Mouse (Mus musculus) midbrain, postnatal 0 days (tissue): ENCODE measurements at regions not wholly inside any gene's neighbourhood (a gene's known extent, or its start where the extent isn't known, plus 50 kb on each side); places are given as distances from the start of the nearest gene placed in this dataset.

Source experiments
- ATAC-seq: fragments of 200-750 bp; cut with Nextera tagmentation; 2 replicates; pipeline ENCODE4 v1.8.0; 2017; ENCODE audit warnings: moderate number of reproducible peaks, mild to moderate bottlenecking, moderate TSS enrichment, moderate library complexity; ENCODE audit not compliant: low FRiP score
- DNase-seq: peaks from one replicate; pipeline ENCODE4 v3.0.0-alpha.2; 2015; ENCODE audit warnings: low spot score
- H3K27ac ChIP-seq: fragments of 300-500 bp; sonication (generic); 2 replicates; pipeline ENCODE4 v1.5.1; 2014; ENCODE audit warnings: low read depth, mild to moderate bottlenecking, low read length, mixed read lengths
- H3K27me3 ChIP-seq: fragments of 300-500 bp; sonication (generic); 2 replicates; pipeline ENCODE4 v1.6.1; 2014; ENCODE audit warnings: low read length, control low read depth, mixed read lengths; ENCODE audit not compliant: insufficient read depth
- H3K36me3 ChIP-seq: fragments of 300-500 bp; sonication (generic); 2 replicates; pipeline ENCODE4 v1.6.1; 2014; ENCODE audit warnings: low read length, control low read depth, mixed read lengths; ENCODE audit not compliant: insufficient read depth
- H3K4me1 ChIP-seq: fragments of 300-500 bp; sonication (generic); 2 replicates; pipeline ENCODE4 v1.6.1; 2014; ENCODE audit warnings: mild to moderate bottlenecking, control low read depth, antibody characterized with exemption, low read length, mixed read lengths; ENCODE audit not compliant: insufficient read depth
- H3K4me2 ChIP-seq: fragments of 300-500 bp; sonication (generic); 2 replicates; pipeline ENCODE4 v1.6.1; 2014; ENCODE audit warnings: low read depth, mild to moderate bottlenecking, low read length, mixed read lengths; ENCODE audit not compliant: poor library complexity, severe bottlenecking
- H3K4me3 ChIP-seq: fragments of 300-500 bp; sonication (generic); 2 replicates; pipeline ENCODE4 v1.5.1; 2014; ENCODE audit warnings: low read depth, mild to moderate bottlenecking, low read length, moderate library complexity
- H3K9ac ChIP-seq: fragments of 300-500 bp; sonication (generic); replicated peaks from 2 replicates; pipeline ENCODE4 v1.6.1; 2014; ENCODE audit warnings: mild to moderate bottlenecking, low read length, moderate library complexity, mixed read lengths; ENCODE audit not compliant: poor library complexity, severe bottlenecking
- H3K9me3 ChIP-seq: fragments of 300-500 bp; sonication (generic); 2 replicates; pipeline ENCODE4 v1.6.1; 2016; ENCODE audit warnings: low read length, control low read depth
- CTCF ChIP-seq: IDR thresholded peaks from 2 replicates; pipeline ENCODE4 v1.5.1; 2016; ENCODE audit warnings: antibody characterized with exemption, mild to moderate bottlenecking
- WGBS: fragments of 180-500 bp; shearing (Covaris S2); extraction: QIAGEN DNeasy Blood & Tissue Kit; methylation state at CpG from one replicate; pipeline ENCODE4 v1.1.7; 2014; 5-methylcytosine and 5-hydroxymethylcytosine counted together

GRCm38 (mm10) chr3:115804616-115805015 lies 83.0 kb upstream of the Dph5 start:
- no peaks in the 10 kb centered on the region for H3K36me3 ChIP-seq
- no peaks in the 10 kb centered on the region for H3K27me3 ChIP-seq
- no peak overlapping the region for H3K27ac ChIP-seq
- no peak for TF ChIP-seq CTCF
- H3K4me3 ChIP-seq: no peak overlapping the region
- no peaks in the 10 kb centered on the region for H3K9me3 ChIP-seq
- H3K4me1 ChIP-seq: no peaks in the 10 kb centered on the region
- no peak overlapping the region for H3K9ac ChIP-seq
- ATAC-seq (no peak), DNase-seq (no peak)
- WGBS: 72% methylated on average over 3 of the region's 3 CpGs
- no peak overlapping the region for H3K4me2 ChIP-seq

DNA sequence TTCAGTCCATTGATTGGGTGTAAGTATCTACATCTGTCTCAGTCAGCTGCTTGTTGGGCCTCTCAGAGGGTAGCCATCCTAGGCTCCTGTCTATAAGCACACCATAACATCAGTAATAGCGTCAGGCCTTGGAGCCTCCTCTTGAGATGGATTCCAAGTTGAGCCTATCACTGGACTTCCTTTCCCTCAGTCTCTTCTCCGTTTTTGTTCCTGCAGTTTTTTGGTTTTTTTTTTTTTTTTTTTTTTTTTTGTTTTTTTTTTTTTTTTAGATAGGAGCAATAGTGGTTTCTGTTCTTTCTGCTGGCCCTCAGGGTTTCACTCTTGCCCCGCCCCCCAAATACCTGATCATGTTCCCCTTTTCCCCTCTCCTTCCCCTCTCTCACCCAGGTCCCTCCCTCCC lies 80.6 kb upstream of the Dph5 start:
- no peaks in the 10 kb centered on the region for H3K27me3 ChIP-seq
- no peaks in the 10 kb centered on the region for H3K4me1 ChIP-seq
- ATAC-seq: no peak
- 85% methylated on average over 3 of the region's 3 CpGs for WGBS
- no peaks in the 10 kb centered on the region for H3K9me3 ChIP-seq
- no peak overlapping the region for H3K4me3 ChIP-seq
- no peak for DNase-seq
- no peak overlapping the region for H3K27ac ChIP-seq
- H3K4me2 ChIP-seq: no peak overlapping the region
- H3K9ac ChIP-seq: no peak overlapping the region
- no peak for TF ChIP-seq CTCF
- H3K36me3 ChIP-seq: no peaks in the 10 kb centered on the region

- H3K36me3 ChIP-seq: no peaks in the 10 kb centered on the region
- DNase-seq (no peak), ATAC-seq (no peak)
- H3K4me2 ChIP-seq: no peak overlapping the region
- no peak overlapping the region for H3K27ac ChIP-seq
- H3K4me1 ChIP-seq: 0 out of 2 replicates have a peak, but pooled peaks cover 3% of the 10 kb centered on the region
- no peaks in the 10 kb centered on the region for H3K27me3 ChIP-seq
- H3K4me3 ChIP-seq: no peak overlapping the region
- 65% methylated on average over 4 of the region's 4 CpGs for WGBS
- no peak for TF ChIP-seq CTCF
- H3K9ac ChIP-seq: no peak overlapping the region
- no peaks in the 10 kb centered on the region for H3K9me3 ChIP-seq
These were observed 72.5 kb upstream of the Dph5 start for GRCm38 (mm10) chr3:115815168-115815567.

- Histone ChIP-seq H3K9ac (no peak overlapping the region), H3K4me3 (no peak overlapping the region), H3K27me3 (no peaks in the 10 kb centered on the region), H3K4me1 (0 out of 2 replicates have a peak, but pooled peaks cover 3% of the 10 kb centered on the region), H3K27ac (no peak overlapping the region), H3K36me3 (no peaks in the 10 kb centered on the region), H3K9me3 (no peaks in the 10 kb centered on the region), H3K4me2 (no peak overlapping the region)
- TF ChIP-seq CTCF: no peak
- ATAC-seq (no peak), DNase-seq (no peak)
- 79% methylated on average over 12 of the region's 12 CpGs for WGBS
These were observed 72.0 kb upstream of the Dph5 start for GRCm38 (mm10) chr3:115815571-115816156.

GRCm38 (mm10) chr3:115816328-115817160 lies 71.1 kb upstream of the Dph5 start:
- Histone ChIP-seq H3K9me3 (no peaks in the 10 kb centered on the region), H3K27me3 (no peaks in the 10 kb centered on the region), H3K4me1 (0 out of 2 replicates have a peak, but pooled peaks cover 3% of the 10 kb centered on the region), H3K4me3 (no peak overlapping the region), H3K27ac (no peak overlapping the region), H3K9ac (no peak overlapping the region), H3K36me3 (no peaks in the 10 kb centered on the region), H3K4me2 (no peak overlapping the region)
- ATAC-seq (no peak), DNase-seq (no peak)
- 86% methylated on average over 6 of the region's 6 CpGs for WGBS
- TF ChIP-seq CTCF: no peak

DNA sequence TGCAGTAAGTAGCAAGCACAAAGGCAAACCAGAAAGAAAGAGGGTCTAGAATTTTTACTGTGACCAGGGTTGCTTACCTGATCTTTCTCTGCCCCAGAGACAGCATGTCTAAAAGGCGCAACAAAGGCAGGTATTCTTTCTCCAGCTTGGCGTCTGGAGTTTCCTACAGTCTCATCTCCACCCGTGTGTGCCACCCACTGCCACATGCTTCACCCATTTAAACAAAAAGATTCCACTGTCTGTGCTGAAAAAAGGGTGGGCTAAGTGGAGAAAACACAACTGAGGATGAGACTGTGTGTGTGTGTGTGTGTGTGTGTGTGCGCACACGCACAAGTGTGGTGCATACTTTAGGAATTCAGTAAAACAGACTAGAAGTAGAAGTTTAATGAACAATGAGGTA lies 69.9 kb upstream of the Dph5 start:
- H3K27me3 ChIP-seq: no peaks in the 10 kb centered on the region
- WGBS: 92% methylated on average over 5 of the region's 5 CpGs

More for the DNA sequence above, 69.9 kb upstream of the Dph5 start:
- TF ChIP-seq CTCF: no peak
- Histone ChIP-seq H3K36me3 (no peaks in the 10 kb centered on the region), H3K9ac (no peak overlapping the region), H3K9me3 (no peaks in the 10 kb centered on the region), H3K27ac (no peak overlapping the region), H3K4me3 (no peak overlapping the region), H3K4me1 (0 out of 2 replicates have a peak, but pooled peaks cover 3% of the 10 kb centered on the region), H3K4me2 (no peak overlapping the region)
- ATAC-seq (no peak), DNase-seq (no peak)
